Mouse (Mus musculus): ENCODE results near the gene Neb.
A peak's percentile ranks its signal among the peaks of the same experiment; 100 is the strongest.

Gene Neb

DNA sequence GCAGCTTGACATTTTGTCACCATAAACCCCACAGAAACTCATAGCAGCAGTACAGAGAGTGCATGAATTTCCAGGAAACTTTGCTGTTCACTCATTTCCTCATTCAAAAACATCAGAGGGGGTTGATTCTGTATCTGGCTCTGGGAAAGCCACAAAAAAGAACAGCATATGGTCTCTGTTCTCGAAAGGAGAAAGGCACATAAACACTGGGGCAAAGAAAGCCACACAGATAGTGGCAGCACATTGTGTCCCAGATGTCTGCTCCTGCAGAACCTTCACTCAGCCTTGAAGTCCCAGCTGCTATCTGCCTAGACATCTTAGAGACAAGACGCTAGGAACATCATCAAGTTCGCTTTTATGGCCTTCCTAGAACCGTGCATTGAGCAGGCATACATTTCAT is 67.5 kb downstream of the Neb start:
- no peak for DNase-seq (ENCODE audit: low spot score in 2 of 2)

DNA sequence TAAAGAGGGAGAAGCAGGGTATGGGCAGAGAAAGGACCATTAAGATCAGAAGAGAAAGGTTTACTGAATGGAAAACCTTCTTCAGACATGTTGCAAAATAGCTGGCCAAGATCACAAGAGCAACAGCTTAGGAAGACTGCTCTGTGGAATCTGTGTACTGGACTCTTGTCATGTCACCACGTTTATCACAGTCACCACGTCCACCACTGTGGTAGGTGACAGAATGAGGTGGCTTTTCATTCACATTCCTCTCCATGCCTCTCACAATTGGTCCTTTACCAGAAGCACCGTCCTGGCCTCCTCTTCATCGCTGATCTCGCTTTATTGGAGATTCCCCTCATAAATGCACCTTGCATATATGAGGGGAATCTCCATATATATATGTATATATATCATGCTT is 71.6 kb downstream of the Neb start:
- DNase-seq (ENCODE audit: low spot score in 2 of 2): no peak

DNA sequence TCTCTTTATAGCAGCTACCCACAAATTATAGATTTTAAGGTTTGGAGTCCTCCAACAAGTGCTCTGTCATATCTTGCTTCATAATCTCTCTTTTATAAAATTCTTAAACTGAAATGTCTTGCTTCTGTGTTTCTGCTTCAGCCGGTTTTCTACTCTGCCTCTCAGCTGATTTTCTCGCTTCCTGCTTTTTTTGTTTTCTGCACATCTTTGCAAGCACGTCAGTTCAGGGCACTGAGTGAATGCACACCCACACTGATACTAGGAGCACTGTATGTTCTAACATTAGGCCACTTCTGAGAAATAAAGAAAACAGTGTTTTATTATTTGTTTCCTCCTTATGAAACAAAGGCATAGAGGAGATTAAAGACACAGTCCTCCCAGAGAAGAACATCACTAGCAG is 73.7 kb downstream of the Neb start:
- no peak for DNase-seq (ENCODE audit: low spot score in 2 of 2)

DNA sequence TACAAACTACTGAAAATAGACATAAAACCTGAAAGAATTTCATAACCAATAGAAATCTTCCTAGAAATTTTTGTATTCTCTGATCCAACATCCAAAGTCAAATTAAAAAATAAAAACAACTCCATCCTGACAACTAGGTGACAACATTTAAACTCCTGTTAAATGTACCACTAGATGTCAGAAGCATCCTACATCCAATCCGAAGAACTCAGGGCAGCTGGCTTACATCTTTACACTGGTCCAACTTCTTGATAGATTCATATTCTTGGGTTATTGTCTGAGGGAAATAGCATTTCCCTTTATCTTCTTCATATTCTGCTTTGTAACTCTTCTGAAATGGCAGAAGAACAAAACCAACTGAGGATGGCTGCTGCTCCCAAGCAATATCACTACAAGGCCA is 74.9 kb downstream of the Neb start:
- no peak for DNase-seq (ENCODE audit: low spot score in 2 of 2)

DNA sequence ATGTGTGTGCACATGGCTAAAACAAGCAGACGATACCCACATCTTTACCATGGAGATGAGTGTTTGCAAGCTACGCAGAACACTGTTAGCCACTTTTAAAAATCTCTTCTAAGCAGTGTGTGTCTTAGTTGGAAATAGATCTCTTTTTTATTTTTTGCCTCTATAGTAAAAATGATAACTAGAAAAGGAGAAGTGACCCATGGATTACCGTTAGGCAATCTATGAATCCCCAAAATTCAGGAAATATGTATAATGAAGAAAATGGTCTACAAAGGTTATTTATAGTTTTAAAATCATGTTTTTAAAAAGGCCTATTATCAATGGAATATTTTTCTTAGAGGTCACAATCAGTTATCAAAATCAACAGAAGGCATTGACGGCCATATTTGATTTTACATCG is 80.3 kb downstream of the Neb start:
- DNase-seq (ENCODE audit: low spot score in 2 of 2): no peak

DNA sequence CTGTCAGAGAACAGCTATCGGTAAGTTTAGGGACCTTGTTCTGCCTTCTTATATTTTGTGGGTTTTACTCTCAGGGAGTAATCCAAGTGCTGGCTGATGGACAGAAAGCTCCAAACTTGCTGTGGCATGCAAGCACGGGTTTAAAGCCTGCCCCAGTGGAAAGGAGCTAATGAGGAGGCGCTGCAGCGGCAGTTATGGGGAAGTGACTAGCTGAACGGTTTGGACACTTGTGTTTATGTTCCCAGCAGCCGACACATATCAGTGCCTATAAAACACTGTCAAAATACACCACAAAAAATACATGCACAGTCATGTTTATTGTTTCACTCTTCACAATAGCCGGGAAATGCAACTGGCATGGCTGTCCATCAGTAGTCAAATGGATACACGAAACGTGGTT is 81.5 kb downstream of the Neb start:
- DNase-seq (ENCODE audit: low spot score in 2 of 2): no peak

DNA sequence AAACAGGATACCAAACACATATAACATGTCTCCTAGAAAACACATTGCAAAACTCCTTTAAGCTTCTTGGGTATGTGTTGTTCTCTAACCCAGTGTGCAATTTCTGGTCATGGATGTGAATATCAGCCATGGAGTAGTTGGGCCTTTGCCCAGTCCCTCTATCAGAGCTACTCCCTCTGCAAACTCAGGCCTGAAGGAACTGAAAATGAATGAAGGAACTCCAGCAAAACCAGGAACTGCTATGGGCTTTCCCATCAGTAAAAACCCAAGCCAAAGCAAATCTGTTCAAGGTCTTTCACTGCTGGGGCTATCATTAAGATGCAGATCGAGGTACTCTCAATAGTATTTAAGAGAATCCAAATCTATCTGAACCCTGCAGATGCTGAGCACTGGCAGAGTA is 90.8 kb downstream of the Neb start:
- DNase-seq (ENCODE audit: low spot score in 2 of 2): no peak

DNA sequence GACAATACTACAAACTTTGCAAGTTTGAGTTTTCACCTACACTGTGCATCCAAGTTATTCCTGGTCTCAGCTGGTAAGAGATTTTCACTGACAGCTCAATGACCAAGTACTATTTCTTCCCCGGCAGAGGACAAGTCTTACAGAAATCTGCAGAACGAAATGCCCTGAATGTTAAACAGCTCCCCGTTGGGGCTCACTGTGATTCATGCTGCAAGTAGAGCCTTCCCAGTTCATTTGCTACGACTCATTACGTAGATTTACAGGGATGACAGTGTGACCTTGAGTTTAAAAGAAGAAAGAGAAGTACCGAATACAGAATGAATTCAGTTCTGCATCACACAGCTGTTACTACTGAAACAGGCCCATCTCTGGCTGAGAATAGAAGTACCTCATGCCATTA is 91.9 kb downstream of the Neb start:
- DNase-seq (ENCODE audit: low spot score in 2 of 2): no peak

DNA sequence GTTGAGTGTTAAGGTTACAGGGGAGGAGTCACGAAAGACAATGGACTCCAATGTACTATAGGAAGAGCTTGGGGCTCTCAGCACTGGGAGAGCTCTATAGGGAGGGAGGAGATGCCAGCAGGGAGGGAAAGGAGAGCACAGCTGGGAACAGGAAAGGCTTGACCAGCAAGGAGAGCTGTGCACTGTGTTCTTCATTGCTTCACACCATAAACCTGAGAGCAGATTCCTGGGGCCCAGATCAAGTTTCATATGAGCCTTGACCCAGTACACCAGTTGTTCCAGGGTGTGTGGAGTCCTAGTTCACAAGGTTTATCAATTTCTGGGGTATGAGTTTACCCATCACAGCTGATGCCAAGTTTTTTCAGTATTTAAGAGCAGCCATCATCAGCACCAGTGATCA is 106.1 kb downstream of the Neb start:
- no peak for DNase-seq (ENCODE audit: low spot score in 2 of 2)

DNA sequence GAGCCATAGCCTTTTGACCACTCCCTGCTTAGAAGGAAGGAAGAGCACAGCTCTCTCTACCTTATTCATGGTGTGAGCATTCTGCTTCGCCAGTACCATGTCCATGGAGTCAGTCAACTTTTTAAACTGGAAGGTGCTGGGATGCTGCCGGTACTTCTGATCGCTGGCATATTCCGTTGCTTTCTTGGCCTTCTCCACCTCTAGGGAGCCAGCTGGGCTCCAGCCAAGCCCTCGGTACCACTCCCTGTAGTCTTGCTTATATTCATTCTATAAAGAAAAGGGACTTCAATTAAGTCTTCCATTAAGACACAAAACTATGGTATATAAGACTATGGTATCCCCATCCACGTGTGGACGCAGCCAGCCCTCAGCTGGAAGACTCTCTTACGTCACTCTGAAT is 107.4 kb downstream of the Neb start:
- no peak for DNase-seq (ENCODE audit: low spot score in 2 of 2)

DNA sequence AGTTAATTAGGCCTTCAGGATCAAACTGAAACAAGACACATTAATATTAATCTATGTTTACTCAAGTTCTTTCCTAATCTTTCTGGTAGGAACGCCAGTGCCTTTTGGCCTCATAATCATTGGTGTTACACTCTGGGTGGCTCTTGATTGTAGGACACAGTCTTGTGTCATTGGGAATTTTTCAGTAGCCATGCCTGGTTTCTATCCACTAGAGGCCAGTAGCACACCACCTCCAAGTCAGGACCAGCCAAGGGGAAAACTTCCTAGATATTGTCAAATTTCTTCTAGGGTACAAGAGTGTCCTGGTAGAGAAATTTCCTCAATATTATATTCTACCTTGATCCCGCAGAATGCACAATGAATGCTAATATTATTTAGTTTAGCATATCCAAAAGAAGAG is 116.1 kb downstream of the Neb start:
- peak in 1 of 2 experiments; percentile 54 for DNase-seq (ENCODE audit: low spot score in 2 of 2)

DNA sequence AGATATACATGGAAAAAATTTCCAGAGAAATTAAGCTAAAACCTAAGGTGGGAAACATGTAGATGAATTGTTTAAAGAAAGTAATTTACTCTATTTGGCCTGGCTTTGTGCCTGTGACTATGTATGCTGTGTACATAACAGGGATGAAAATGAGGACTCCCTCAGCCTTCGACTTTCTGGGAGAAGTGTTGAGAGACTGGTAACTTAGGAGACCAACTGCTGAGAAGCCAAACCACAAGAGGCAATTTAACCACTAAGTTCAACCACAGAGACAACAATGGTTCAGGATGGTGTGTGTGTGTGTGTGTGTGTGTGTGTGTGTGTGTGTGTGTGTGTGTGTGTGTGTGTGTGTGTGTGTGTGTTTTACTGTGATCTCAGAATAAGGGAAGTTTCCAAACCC is 126.2 kb downstream of the Neb start:
- DNase-seq (ENCODE audit: low spot score in 2 of 2): no peak

DNA sequence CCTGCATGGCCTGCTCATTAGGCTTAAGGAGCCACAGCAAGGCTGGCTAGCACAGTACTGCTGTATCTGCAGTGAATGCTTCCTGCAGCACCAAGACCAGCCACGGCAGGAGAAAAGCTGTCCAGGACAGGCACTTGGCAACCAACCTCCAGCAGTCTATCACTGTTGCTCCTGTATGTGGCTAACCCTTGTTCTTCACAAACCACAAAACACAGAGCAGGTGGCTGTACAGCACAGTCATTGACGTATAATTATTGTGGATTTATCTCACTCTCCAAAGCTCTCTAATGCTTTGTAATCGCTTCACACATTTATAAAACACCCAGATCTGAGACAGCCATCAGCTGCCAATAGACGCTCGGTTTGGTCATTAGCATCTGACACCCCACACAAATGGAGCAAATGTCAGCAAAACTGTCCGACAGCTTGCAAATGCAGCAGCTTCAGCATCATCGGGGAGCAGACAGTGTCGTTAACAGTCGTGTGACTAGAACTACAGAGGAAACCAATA is 129.9 kb downstream of the Neb start:
- no peak for DNase-seq (ENCODE audit: low spot score in 2 of 2)

DNA sequence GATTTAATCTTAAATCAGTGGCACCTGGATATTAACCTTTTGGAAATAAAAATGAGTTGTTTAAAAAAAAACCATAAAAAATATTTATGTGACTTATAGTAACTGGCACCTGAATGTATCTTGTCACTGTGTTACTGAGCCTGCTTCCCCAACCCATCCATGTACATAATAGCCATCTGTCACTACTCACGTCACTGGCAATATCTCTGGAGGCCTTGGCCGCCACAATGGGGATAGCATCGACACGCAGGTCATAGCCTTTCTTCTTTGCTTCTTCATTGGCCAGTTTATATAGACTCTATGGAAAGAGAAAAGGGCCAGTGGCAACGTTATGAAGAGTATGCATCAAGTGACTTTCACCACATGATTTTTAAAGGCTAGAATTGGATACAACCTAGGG is 133.2 kb downstream of the Neb start:
- DNase-seq (ENCODE audit: low spot score in 2 of 2): no peak

DNA sequence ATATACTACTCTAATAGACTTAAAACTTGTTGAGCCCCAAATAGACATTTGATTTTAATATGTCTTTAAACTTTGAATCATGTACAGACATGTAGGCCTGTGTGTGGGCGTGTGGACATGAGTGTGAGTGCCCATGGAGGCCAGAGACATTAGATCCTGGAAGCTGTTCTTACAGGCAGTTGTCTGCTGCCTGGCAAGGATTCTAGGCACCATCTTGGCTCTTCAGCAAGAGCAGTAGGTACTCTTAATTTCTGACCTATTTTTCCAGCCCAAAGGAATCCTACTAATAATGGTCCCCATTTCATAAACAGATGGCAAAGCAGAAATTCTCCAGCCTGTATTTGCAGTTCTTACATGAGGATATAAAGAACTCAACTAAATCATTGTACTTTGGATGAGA is 135.6 kb downstream of the Neb start:
- no peak for DNase-seq (ENCODE audit: low spot score in 2 of 2)

DNA sequence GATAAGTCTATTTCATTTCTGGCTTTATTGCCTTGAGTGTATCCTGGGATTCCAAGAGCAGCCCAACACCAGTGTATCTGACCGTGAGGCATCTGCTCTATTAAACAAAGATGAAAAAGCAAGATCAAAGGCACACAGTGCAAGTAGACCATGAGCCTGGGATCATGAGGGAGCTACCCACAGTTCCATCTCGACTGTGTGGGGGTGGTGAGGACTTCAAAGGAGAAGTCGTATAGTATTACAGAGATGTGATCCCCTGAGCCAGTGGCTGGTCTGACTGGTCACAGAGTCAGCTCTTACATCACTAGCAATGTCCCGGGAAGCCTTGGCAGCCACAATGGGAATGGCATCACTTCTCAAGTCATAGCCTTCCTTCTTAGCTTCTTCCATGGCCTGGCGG is 140.4 kb downstream of the Neb start:
- no peak for DNase-seq (ENCODE audit: low spot score in 2 of 2)

DNA sequence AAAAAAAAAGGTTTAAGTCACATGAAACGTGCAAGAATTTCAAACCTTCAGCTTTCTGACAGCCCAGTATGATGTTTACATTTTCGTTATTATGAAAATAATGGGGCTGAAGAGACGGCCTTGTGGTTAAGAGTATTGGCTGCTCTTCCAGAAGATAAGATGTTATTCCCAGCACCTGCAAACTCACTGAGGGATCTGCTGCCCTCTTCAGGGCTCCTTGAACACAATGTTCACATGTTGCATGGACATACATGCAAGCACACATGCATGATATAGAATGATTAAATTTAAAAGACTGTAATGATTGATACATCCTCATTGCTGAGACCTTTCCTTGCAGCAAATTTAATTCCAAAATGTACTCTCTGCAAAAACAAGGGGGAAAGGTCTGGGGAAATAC is 150.7 kb downstream of the Neb start:
- no peak for DNase-seq (ENCODE audit: low spot score in 2 of 2)

DNA sequence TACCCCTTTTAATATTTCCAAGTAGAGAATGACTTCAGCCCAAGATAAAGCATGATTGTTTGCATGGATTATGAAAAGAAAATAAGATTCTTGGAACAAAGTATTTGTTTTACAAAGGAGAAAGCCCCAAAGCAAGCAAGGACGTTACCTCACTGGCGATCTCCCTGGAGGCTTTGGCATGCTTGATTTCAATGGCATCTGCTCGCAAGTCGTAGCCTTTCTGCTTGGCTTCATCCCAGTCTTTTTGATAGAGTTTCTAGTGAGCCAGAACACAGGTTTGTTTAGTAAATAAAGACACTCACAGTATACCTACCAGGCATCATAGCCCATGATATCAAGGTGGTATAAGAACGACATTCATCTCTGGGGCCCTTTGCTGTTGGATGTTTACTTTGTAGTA is 153.9 kb downstream of the Neb start:
- no peak for DNase-seq (ENCODE audit: low spot score in 2 of 2)

DNA sequence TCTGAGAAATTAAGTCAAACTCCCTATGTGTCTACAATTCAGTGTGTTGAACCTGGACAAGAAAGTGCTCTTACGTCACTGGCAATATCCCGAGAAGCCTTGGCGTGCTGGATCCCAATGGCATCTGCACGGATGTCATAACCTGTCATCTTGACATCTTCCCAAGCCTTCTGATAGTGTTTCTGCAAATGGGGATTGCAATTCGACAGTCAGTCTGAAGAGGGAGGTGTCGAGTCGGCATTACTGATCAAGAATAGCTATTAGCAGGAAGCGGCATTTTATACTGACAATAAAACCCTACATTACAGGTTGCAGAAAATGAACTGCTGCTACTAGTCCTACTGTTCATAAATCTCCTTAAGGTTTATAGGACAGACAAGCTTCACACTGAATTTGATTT is 158.2 kb downstream of the Neb start:
- DNase-seq (ENCODE audit: low spot score in 2 of 2): no peak

DNA sequence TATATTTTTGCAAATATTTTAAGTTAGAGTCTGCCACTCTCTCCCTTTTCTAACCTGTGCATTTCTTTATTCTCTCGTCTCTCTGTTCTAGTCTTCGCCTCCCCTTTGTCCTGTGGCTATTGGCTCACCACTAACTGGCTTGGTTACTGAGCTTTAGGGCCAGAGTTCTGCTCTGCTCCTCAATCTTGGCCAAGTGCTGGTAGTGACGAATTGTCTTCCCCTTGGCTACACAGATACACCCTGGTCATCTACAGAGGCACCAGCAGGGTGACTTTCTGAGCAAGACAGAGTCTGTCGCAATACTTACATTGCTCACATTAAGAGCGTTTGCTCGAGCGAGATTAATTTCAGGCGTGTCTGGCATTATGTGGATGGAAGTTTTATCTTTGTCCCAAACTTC is 162.3 kb downstream of the Neb start:
- DNase-seq (ENCODE audit: low spot score in 2 of 2): no peak

DNA sequence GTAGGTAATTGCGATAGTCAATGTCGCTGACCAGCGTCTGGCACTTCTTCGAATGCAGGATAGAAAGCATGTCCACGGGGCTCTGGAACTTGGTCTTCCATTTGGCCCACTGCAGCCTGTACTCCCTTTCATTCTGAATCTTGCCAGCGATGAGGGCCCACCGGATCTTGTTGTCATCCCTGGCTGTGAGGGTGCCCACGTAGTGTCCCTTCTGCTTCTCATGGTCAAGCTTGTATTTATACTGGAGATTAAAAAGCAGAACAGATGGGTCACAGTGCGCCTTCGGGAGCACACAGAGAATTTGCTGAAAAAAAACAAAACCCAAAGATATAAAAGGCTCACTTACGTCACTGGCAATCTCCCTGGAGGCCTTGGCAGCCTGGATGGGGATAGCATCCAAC is 165.7 kb downstream of the Neb start:
- DNase-seq (ENCODE audit: low spot score in 2 of 2): no peak

DNA sequence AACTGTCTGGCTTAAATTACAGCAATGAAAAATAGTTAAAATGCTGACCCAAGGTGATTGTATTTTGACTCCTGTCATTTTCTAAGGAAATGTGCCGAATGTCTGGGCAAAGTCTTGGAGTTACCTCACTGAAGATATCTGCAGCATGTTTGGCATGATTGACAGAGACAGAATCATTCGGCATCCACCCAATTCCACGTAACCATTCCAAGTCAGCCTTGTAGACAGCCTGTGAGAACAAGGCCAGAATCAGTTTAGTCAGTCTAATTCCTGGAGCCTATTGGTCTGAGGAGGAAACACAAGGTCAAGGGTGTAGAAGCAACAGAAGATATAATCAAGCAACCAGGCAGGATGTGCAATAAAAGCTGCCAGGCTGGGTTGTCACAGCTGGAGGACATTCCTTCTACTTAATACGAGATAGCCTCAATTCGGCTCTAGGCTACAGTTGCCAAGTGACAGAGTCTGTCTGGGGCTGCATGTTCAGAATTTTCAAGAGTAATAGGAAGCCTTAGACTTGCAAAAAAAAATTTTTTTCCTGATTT is 166.8 kb downstream of the Neb start:
- DNase-seq (ENCODE audit: low spot score in 2 of 2): no peak

DNA sequence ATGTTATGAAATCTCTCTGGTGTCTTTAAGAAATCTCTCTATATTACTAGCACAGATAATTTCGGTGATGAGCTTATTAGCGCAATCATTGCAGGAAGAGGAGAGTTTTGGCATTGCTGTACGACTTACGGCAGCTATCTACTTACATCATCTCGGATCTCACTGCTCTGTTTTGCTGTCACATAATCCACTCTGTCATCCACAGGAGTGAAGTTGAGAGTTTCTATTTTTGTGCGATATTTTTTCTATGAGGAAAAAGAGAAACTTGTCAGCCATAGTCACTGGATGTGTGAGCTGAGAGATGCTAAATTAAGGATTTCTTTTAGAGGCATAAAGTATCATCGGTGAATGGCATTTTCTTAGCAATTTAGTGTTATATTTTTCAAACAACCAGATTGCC is 167.6 kb downstream of the Neb start:
- DNase-seq (ENCODE audit: low spot score in 2 of 2): no peak

DNA sequence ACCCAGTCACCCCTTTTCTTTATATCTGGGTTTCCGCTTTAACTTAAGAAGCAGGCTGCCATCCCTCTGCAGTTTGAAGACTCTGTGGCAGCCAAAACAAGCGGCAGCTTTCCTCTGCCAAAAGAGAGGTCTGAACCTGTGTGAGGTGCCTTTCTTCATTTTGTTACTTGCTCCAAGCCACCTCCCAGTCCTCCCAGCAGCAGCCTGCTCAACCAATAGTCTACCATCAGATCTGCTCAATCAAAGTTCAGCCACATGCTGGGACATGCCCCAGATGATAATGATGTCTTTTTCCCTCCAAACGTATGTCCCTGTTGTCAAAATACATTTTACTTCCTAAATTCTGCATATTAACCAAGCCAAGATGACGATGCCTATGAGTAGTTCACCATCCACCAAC is 173.3 kb downstream of the Neb start:
- DNase-seq (ENCODE audit: low spot score in 2 of 2): no peak

DNA sequence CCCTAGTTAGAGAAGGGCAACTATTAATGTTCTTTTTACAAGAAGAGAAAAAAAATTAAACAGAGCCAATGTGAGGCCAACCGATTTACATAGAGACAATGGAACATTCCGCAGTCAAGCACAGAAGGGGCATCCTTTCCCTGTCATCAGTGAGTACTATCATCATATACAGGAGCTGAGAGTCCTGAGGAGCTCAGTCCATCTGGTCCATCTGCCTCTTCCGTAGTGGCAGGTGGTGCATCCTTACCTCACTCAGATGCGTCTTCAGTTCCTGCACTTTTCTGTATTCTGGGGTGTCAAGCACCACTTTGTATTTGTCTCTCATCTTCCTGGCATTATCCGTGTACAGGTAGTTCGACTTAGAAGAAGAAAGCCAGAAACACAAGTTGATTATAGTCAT is 184.6 kb downstream of the Neb start:
- no peak for DNase-seq (ENCODE audit: low spot score in 2 of 2)
